Mouse (Mus musculus) lung, postnatal 0 days (tissue): ENCODE data around the gene Tmc6.

Experiments
- CTCF ChIP-seq: IDR thresholded peaks from 2 replicates; pipeline ENCODE4 v1.5.1; 2016; ENCODE audit warnings: antibody characterized with exemption, mild to moderate bottlenecking
- EP300 ChIP-seq: IDR thresholded peaks from 2 replicates; pipeline ENCODE4 v1.6.1; 2016; ENCODE audit warnings: antibody characterized with exemption, mild to moderate bottlenecking, control low read depth

GRCm38 (mm10) chr11:117794035-117794551 lies 12.1 kb upstream of the Tmc6 start:
- no peak for TF ChIP-seq CTCF
- TF ChIP-seq EP300: no peak
